Mouse (Mus musculus) left cerebral cortex, adult 2 months (tissue): ENCODE measurements at regions not wholly inside any gene's neighbourhood (a gene's known extent, or its start where the extent isn't known, plus 50 kb on each side); places are given as distances from the start of the nearest gene placed in this dataset.

Source experiments
- DNase-seq, 2 experiments: peaks; one replicate each; pipeline ENCODE4 v3.0.0; 2021 to 2022; ENCODE audit warnings: low spot score in 2 of 2, mixed read lengths in 1 of 2; ENCODE audit errors: extremely low spot score in 1 of 2
- H3K27ac ChIP-seq: fragments of 200-600 bp; 2 replicates; pipeline ENCODE4 v1.8.1; 2022
- H3K4me3 ChIP-seq: fragments of 200-600 bp; 2 replicates; pipeline ENCODE4 v1.8.1; 2022
- CTCF ChIP-seq: fragments of 200-600 bp; IDR thresholded peaks from 2 replicates; pipeline ENCODE4 v1.8.1; 2022; ENCODE audit warnings: antibody characterized with exemption, mild to moderate bottlenecking, moderate library complexity
- intact Hi-C: fragments of 180-260 bp; cut with DNase I; formaldehyde crosslinking; loops from one replicate; pipeline ENCODE4 v1.15.1; 2025

- H3K27ac ChIP-seq, result no peak overlapping the region
- TF ChIP-seq CTCF, result no peak
- H3K4me3 ChIP-seq, result no peak overlapping the region
- intact Hi-C loops, result no loop called here
- DNase-seq, result no peak
Observed at GRCm38 (mm10) chr5:111877165-111877793, 143.6 kb downstream of the Gm26897 start.

GRCm38 (mm10) chr5:111879044-111879443 lies 145.3 kb downstream of the Gm26897 start:
- TF ChIP-seq CTCF, result no peak
- intact Hi-C loops, result no loop called here

GRCm38 (mm10) chr5:111880268-111880667 lies 146.5 kb downstream of the Gm26897 start:
- no peak overlapping the region for H3K27ac ChIP-seq
- no peak overlapping the region for H3K4me3 ChIP-seq
- no peak for TF ChIP-seq CTCF
- no peak for DNase-seq
- intact Hi-C loops, result no loop called here

More at GRCm38 (mm10) chr5:111879044-111879443, 145.3 kb downstream of the Gm26897 start:
- no peak for DNase-seq
- Histone ChIP-seq H3K27ac (no peak overlapping the region), H3K4me3 (no peak overlapping the region)

- no peak overlapping the region for H3K27ac ChIP-seq
- H3K4me3 ChIP-seq, result no peak overlapping the region
- intact Hi-C loops, result no loop called here
- no peak for TF ChIP-seq CTCF
- DNase-seq, result no peak
Observed at GRCm38 (mm10) chr5:111881517-111881916, 147.8 kb downstream of the Gm26897 start.

GRCm38 (mm10) chr5:111887281-111887680 lies 153.6 kb downstream of the Gm26897 start:
- intact Hi-C loops, result no loop called here
- no peak for TF ChIP-seq CTCF
- H3K4me3 ChIP-seq, result no peak overlapping the region
- no peak for DNase-seq
- no peak overlapping the region for H3K27ac ChIP-seq

- H3K27ac ChIP-seq, result no peak overlapping the region
- no peak for TF ChIP-seq CTCF
- no peak for DNase-seq
- no peak overlapping the region for H3K4me3 ChIP-seq
- intact Hi-C loops, result no loop called here
Observed at GRCm38 (mm10) chr5:111890800-111891199, 157.1 kb downstream of the Gm26897 start.

- Histone ChIP-seq H3K4me3 (no peak overlapping the region), H3K27ac (no peak overlapping the region)
- intact Hi-C loops, result no loop called here
- no peak for TF ChIP-seq CTCF
- DNase-seq, result no peak
Observed at GRCm38 (mm10) chr5:111891261-111891693, 157.6 kb downstream of the Gm26897 start.

- intact Hi-C loops, result no loop called here
- no peak overlapping the region for H3K27ac ChIP-seq
- no peak overlapping the region for H3K4me3 ChIP-seq
- TF ChIP-seq CTCF, result no peak
- no peak for DNase-seq
Observed at GRCm38 (mm10) chr5:111892956-111893355, 159.2 kb downstream of the Gm26897 start.

GRCm38 (mm10) chr5:111893905-111894311 lies 160.2 kb downstream of the Gm26897 start:
- H3K27ac ChIP-seq, result no peak overlapping the region
- intact Hi-C loops, result no loop called here
- no peak for TF ChIP-seq CTCF
- H3K4me3 ChIP-seq, result peak overlapping the region; percentile 28
- peak; percentile 31 to 48 for DNase-seq

- intact Hi-C loops, result no loop called here
- no peak for DNase-seq
- TF ChIP-seq CTCF, result no peak; the same call in 1 of the 2 replicates
- H3K4me3 ChIP-seq, result no peak overlapping the region
- no peak overlapping the region for H3K27ac ChIP-seq
Observed at GRCm38 (mm10) chr5:111897568-111897967, 163.8 kb downstream of the Gm26897 start.

GRCm38 (mm10) chr5:111898482-111898881 lies 164.8 kb downstream of the Gm26897 start:
- Histone ChIP-seq H3K27ac (no peak overlapping the region), H3K4me3 (no peak overlapping the region)
- no peak for DNase-seq
- intact Hi-C loops, result no loop called here
- no peak for TF ChIP-seq CTCF

GRCm38 (mm10) chr5:111901197-111901596 lies 167.5 kb downstream of the Gm26897 start:
- no peak for DNase-seq
- H3K4me3 ChIP-seq, result no peak overlapping the region
- intact Hi-C loops, result no loop called here

GRCm38 (mm10) chr5:111901678-111902077 lies 168.0 kb downstream of the Gm26897 start:
- no peak for TF ChIP-seq CTCF

More at GRCm38 (mm10) chr5:111901197-111901596, 167.5 kb downstream of the Gm26897 start:
- TF ChIP-seq CTCF, result no peak
- H3K27ac ChIP-seq, result no peak overlapping the region

More at GRCm38 (mm10) chr5:111901678-111902077, 168.0 kb downstream of the Gm26897 start:
- DNase-seq, result no peak
- intact Hi-C loops, result no loop called here
- Histone ChIP-seq H3K4me3 (no peak overlapping the region), H3K27ac (no peak overlapping the region)
